Mouse (Mus musculus) MEL (cell line): Measurements from ENCODE around the gene Pitpnc1. TPM values are rescaled to one million over a fixed set of nuclear protein-coding genes. Genes with fewer than 3 reads are reported as not detected.

Source experiments
- DNase-seq: peaks from one replicate; pipeline ENCODE4 v3.0.0; 2011; ENCODE audit warnings: low read depth, low spot score
- H3K27ac ChIP-seq: 2 replicates; pipeline ENCODE4 v1.5.1; 2012; ENCODE audit warnings: low read depth, mild to moderate bottlenecking, control low read depth, low read length, moderate library complexity; ENCODE audit not compliant: control insufficient read depth
- H3K27me3 ChIP-seq, 2 experiments: fragments of 150-350 bp in 1 of 2; sonication (generic) in 1 of 2; 2 replicates each; pipeline ENCODE4 v1.6.1; 2012; ENCODE audit warnings: low read length in 2 of 2, mild to moderate bottlenecking in 2 of 2, improper control_type of control experiment in 1 of 2, moderate library complexity in 1 of 2; ENCODE audit not compliant: insufficient read depth in 2 of 2, control insufficient read depth in 1 of 2
- H3K36me3 ChIP-seq, 2 experiments: 2 replicates each; pipeline ENCODE4 v1.6.1; 2012 to 2014; ENCODE audit warnings: low read length in 2 of 2, improper control_type of control experiment in 1 of 2, inconsistent platforms in 1 of 2, mild to moderate bottlenecking in 1 of 2; ENCODE audit not compliant: insufficient read depth in 2 of 2, control insufficient read depth in 1 of 2
- H3K4me1 ChIP-seq, 2 experiments: fragments of 150-350 bp in 1 of 2; sonication (generic) in 1 of 2; 2 replicates each; pipeline ENCODE4 v1.6.1; 2012; ENCODE audit warnings: low read length in 2 of 2, improper control_type of control experiment in 1 of 2, mild to moderate bottlenecking in 1 of 2; ENCODE audit not compliant: insufficient read depth in 2 of 2, control insufficient read depth in 1 of 2
- H3K4me3 ChIP-seq, 2 experiments: fragments of 150-350 bp in 1 of 2; sonication (generic) in 1 of 2; 2 replicates each; pipeline ENCODE4 v1.5.1; 2012; ENCODE audit warnings: low read depth in 2 of 2, low read length in 2 of 2, mild to moderate bottlenecking in 2 of 2, moderate library complexity in 2 of 2, control low read depth in 1 of 2, improper control_type of control experiment in 1 of 2; ENCODE audit not compliant: control insufficient read depth in 1 of 2, insufficient read depth in 1 of 2
- H3K79me2 ChIP-seq: 2 replicates; pipeline ENCODE4 v1.6.1; 2012; ENCODE audit warnings: mild to moderate bottlenecking, low read length, moderate library complexity; ENCODE audit not compliant: control insufficient read depth, poor library complexity, insufficient read depth
- H3K9ac ChIP-seq: 2 replicates; pipeline ENCODE4 v1.6.1; 2012; ENCODE audit warnings: low read depth, mild to moderate bottlenecking, control low read depth, low read length, moderate library complexity; ENCODE audit not compliant: control insufficient read depth, poor library complexity, severe bottlenecking
- H3K9me3 ChIP-seq: fragments of 150-350 bp; sonication (generic); replicated peaks from 2 replicates; pipeline ENCODE4 v1.6.1; 2012; ENCODE audit warnings: mild to moderate bottlenecking, low read length, improper control_type of control experiment, moderate library complexity; ENCODE audit not compliant: insufficient read depth
- BHLHE40 ChIP-seq: IDR thresholded peaks from 2 replicates; pipeline ENCODE4 v1.6.1; 2012; ENCODE audit warnings: low read depth, mild to moderate bottlenecking, inconsistent platforms, low read length, improper control_type of control experiment, borderline replicate concordance
- CHD1 ChIP-seq: IDR thresholded peaks from 2 replicates; pipeline ENCODE4 v1.6.1; 2012; ENCODE audit warnings: low read depth, mild to moderate bottlenecking, inconsistent platforms, low read length, improper control_type of control experiment
- CHD2 ChIP-seq: IDR thresholded peaks from 2 replicates; pipeline ENCODE4 v1.6.1; 2011; ENCODE audit warnings: low read length, improper control_type of control experiment
- CTCF ChIP-seq, 3 experiments: IDR thresholded peaks in 2 of 3; conservative IDR thresholded peaks in 1 of 3; 2 replicates each; pipeline ENCODE4 v1.5.1; 2011 to 2012; ENCODE audit warnings: low read length in 3 of 3, low read depth in 2 of 3, mild to moderate bottlenecking in 2 of 3, improper control_type of control experiment in 1 of 3, inconsistent platforms in 1 of 3, mixed read lengths in 1 of 3, moderate library complexity in 1 of 3; ENCODE audit not compliant: control insufficient read depth in 1 of 3, insufficient read depth in 1 of 3, poor library complexity in 1 of 3, severe bottlenecking in 1 of 3
- E2F4 ChIP-seq: IDR thresholded peaks from 2 replicates; pipeline ENCODE4 v1.6.1; 2011; ENCODE audit warnings: low read depth, low read length, improper control_type of control experiment, borderline replicate concordance
- ELF1 ChIP-seq: IDR thresholded peaks from 2 replicates; pipeline ENCODE4 v1.6.1; 2014; ENCODE audit warnings: low read depth, mild to moderate bottlenecking, inconsistent platforms, low read length, improper control_type of control experiment, moderate library complexity
- ETS1 ChIP-seq: IDR thresholded peaks from 2 replicates; pipeline ENCODE4 v1.6.1; 2012; ENCODE audit warnings: low read depth, mild to moderate bottlenecking, inconsistent platforms, low read length, improper control_type of control experiment, moderate library complexity
- GABPA ChIP-seq: IDR thresholded peaks from 2 replicates; pipeline ENCODE4 v1.6.1; 2012; ENCODE audit warnings: low read depth, mild to moderate bottlenecking, inconsistent platforms, low read length, improper control_type of control experiment, moderate library complexity
- GATA1 ChIP-seq: IDR thresholded peaks from 2 replicates; pipeline ENCODE4 v1.6.1; 2011; ENCODE audit warnings: low read depth, low read length, improper control_type of control experiment
- HCFC1 ChIP-seq: IDR thresholded peaks from 2 replicates; pipeline ENCODE4 v1.6.1; 2012; ENCODE audit warnings: low read depth, mild to moderate bottlenecking, inconsistent platforms, low read length, improper control_type of control experiment, moderate library complexity
- JUND ChIP-seq: IDR thresholded peaks from 2 replicates; pipeline ENCODE4 v1.6.1; 2011; ENCODE audit warnings: low read depth, mild to moderate bottlenecking, improper control_type of control experiment, low read length
- KAT2A ChIP-seq: conservative IDR thresholded peaks from 2 replicates; pipeline ENCODE4 v1.6.1; 2012; ENCODE audit warnings: low read depth, low read length, improper control_type of control experiment, inconsistent platforms
- MAFK ChIP-seq: IDR thresholded peaks from 2 replicates; pipeline ENCODE4 v1.6.1; 2011; ENCODE audit warnings: low read depth, mild to moderate bottlenecking, low read length, improper control_type of control experiment, borderline replicate concordance
- MAX ChIP-seq: IDR thresholded peaks from 2 replicates; pipeline ENCODE4 v1.6.1; 2011; ENCODE audit warnings: low read length, improper control_type of control experiment
- MAZ ChIP-seq: IDR thresholded peaks from 2 replicates; pipeline ENCODE4 v1.6.1; 2012; ENCODE audit warnings: low read depth, mild to moderate bottlenecking, inconsistent platforms, low read length, improper control_type of control experiment
- MEF2A ChIP-seq: IDR thresholded peaks from 2 replicates; pipeline ENCODE4 v1.6.1; 2014; ENCODE audit warnings: low read depth, mild to moderate bottlenecking, inconsistent platforms, low read length, improper control_type of control experiment; ENCODE audit not compliant: poor library complexity, insufficient replicate concordance, severe bottlenecking; ENCODE audit errors: extremely low read depth
- MYB ChIP-seq: IDR thresholded peaks from 2 replicates; pipeline ENCODE4 v1.6.1; 2011; ENCODE audit warnings: mild to moderate bottlenecking, low read depth, low read length, improper control_type of control experiment
- MYC ChIP-seq: IDR thresholded peaks from 2 replicates; pipeline ENCODE4 v1.6.1; 2011; ENCODE audit warnings: low read depth, mild to moderate bottlenecking, low read length, improper control_type of control experiment, moderate library complexity
- NRF1 ChIP-seq: IDR thresholded peaks from 2 replicates; pipeline ENCODE4 v1.6.1; 2014; ENCODE audit warnings: low read depth, mild to moderate bottlenecking, inconsistent platforms, low read length, improper control_type of control experiment, moderate library complexity; ENCODE audit not compliant: poor library complexity, insufficient read depth, severe bottlenecking
- POLR2A ChIP-seq, 2 experiments: IDR thresholded peaks; 2 replicates each; pipeline ENCODE4 v1.6.1; 2011 to 2012; ENCODE audit warnings: low read length in 2 of 2, mild to moderate bottlenecking in 2 of 2, control low read depth in 1 of 2, improper control_type of control experiment in 1 of 2, low read depth in 1 of 2, moderate library complexity in 1 of 2; ENCODE audit not compliant: control insufficient read depth in 1 of 2, insufficient read depth in 1 of 2, poor library complexity in 1 of 2
- POLR2AphosphoS2 ChIP-seq: IDR thresholded peaks from 2 replicates; pipeline ENCODE4 v1.6.1; 2011; ENCODE audit warnings: low read length, improper control_type of control experiment
- POLR2AphosphoS5 ChIP-seq: IDR thresholded peaks from 2 replicates; pipeline ENCODE4 v1.6.1; 2012; ENCODE audit warnings: low read depth, borderline replicate concordance, mild to moderate bottlenecking, inconsistent platforms, low read length, moderate library complexity, mixed read lengths
- RAD21 ChIP-seq: IDR thresholded peaks from 2 replicates; pipeline ENCODE4 v1.6.1; 2011; ENCODE audit warnings: mild to moderate bottlenecking, low read depth, low read length, improper control_type of control experiment
- RCOR1 ChIP-seq: IDR thresholded peaks from 2 replicates; pipeline ENCODE4 v1.6.1; 2012; ENCODE audit warnings: low read depth, mild to moderate bottlenecking, inconsistent platforms, low read length, improper control_type of control experiment
- SIN3A ChIP-seq: IDR thresholded peaks from 2 replicates; pipeline ENCODE4 v1.6.1; 2012; ENCODE audit warnings: low read length, improper control_type of control experiment, inconsistent platforms
- SMC3 ChIP-seq: IDR thresholded peaks from 2 replicates; pipeline ENCODE4 v1.6.1; 2011; ENCODE audit warnings: low read depth, low read length, improper control_type of control experiment
- TAL1 ChIP-seq: IDR thresholded peaks from 2 replicates; pipeline ENCODE4 v1.6.1; 2012; ENCODE audit warnings: mild to moderate bottlenecking, inconsistent platforms, low read length, moderate library complexity, mixed read lengths
- TBP ChIP-seq: IDR thresholded peaks from 2 replicates; pipeline ENCODE4 v1.8.0; 2011; ENCODE audit warnings: low read depth, low read length, improper control_type of control experiment
- TCF12 ChIP-seq: IDR thresholded peaks from 2 replicates; pipeline ENCODE4 v1.6.1; 2014; ENCODE audit warnings: low read depth, mild to moderate bottlenecking, inconsistent platforms, low read length, improper control_type of control experiment, moderate library complexity
- UBTF ChIP-seq: IDR thresholded peaks from 2 replicates; pipeline ENCODE4 v1.6.1; 2012; ENCODE audit warnings: low read depth, mild to moderate bottlenecking, inconsistent platforms, low read length, improper control_type of control experiment, moderate library complexity, borderline replicate concordance; ENCODE audit not compliant: insufficient read depth
- USF1 ChIP-seq: IDR thresholded peaks from 2 replicates; pipeline ENCODE4 v1.6.1; 2014; ENCODE audit warnings: low read depth, mild to moderate bottlenecking, inconsistent platforms, low read length, improper control_type of control experiment, moderate library complexity
- USF2 ChIP-seq, 2 experiments: IDR thresholded peaks; 2 replicates each; pipeline ENCODE4 v1.6.1; 2011 to 2012; ENCODE audit warnings: improper control_type of control experiment in 2 of 2, low read length in 2 of 2, borderline replicate concordance in 1 of 2, inconsistent platforms in 1 of 2, low read depth in 1 of 2, mild to moderate bottlenecking in 1 of 2; ENCODE audit not compliant: insufficient read depth in 1 of 2
- ZC3H11A ChIP-seq: IDR thresholded peaks from 2 replicates; pipeline ENCODE4 v1.6.1; 2012; ENCODE audit warnings: low read depth, mild to moderate bottlenecking, inconsistent platforms, low read length, improper control_type of control experiment
- ZKSCAN1 ChIP-seq: IDR thresholded peaks from 2 replicates; pipeline ENCODE4 v1.6.1; 2012; ENCODE audit warnings: low read depth, mild to moderate bottlenecking, inconsistent platforms, low read length, improper control_type of control experiment, moderate library complexity
- ZNF384 ChIP-seq: IDR thresholded peaks from 2 replicates; pipeline ENCODE4 v1.6.1; 2012; ENCODE audit warnings: low read depth, mild to moderate bottlenecking, inconsistent platforms, low read length, improper control_type of control experiment
- polyA plus RNA-seq, 2 experiments: library from polyadenylated mRNA; stranded (reverse) in 1 of 2; unstranded in 1 of 2; fragments of >175 nt in 1 of 2; fragments of >200 nt in 1 of 2; gene quantifications; 2 replicates each; pipeline versions ENCODE4 v1.2.1 to v1.2.4; 2012; ENCODE audit warnings: low replicate concordance in 2 of 2, low read depth in 1 of 2; ENCODE audit not compliant: insufficient read length in 2 of 2, insufficient read depth in 1 of 2, missing spikeins in 1 of 2
- total RNA-seq: library from RNA; depleted of rRNA; stranded (reverse); fragments of 300-350 nt; gene quantifications from 2 replicates; pipeline ENCODE4 v1.2.3, GENCODE M21; 2012

Pitpnc1 gene
- total and polyA plus RNA-seq, 3 experiments: 19.3 to 25.3 TPM; not detected in 1

GRCm38 (mm10) chr11:107510362-107511269, 40.1 kb upstream of the Pitpnc1 start:
- no peaks in the 10 kb centered on the region for H3K27me3 ChIP-seq
- H3K4me1 ChIP-seq: peaks cover 0 to 4% of the 10 kb centered on the region in 2 experiments; a peak in 2 of 4 replicates
- H3K9ac ChIP-seq: peak overlapping the region; percentile 62
- no peaks in the 10 kb centered on the region for H3K9me3 ChIP-seq
- H3K36me3 ChIP-seq: peaks cover 0 to 3% of the 10 kb centered on the region in 2 experiments; a peak in 2 of 4 replicates
- no peaks in the 10 kb centered on the region for H3K79me2 ChIP-seq
- peak overlapping the region; percentile 29 to 49 for H3K4me3 ChIP-seq
- DNase-seq: peak; percentile 90
- H3K27ac ChIP-seq: peak overlapping the region; percentile 70
- TF ChIP-seq BHLHE40: 0 out of 2 replicates have a peak, but pooled peaks have one; percentile 25
- TF ChIP-seq GATA1: peak; percentile 69
- TF ChIP-seq RCOR1: no peak
- TF ChIP-seq RAD21: no peak
- TF ChIP-seq ZC3H11A: no peak
- 0 out of 2 replicates have a peak, but pooled peaks have one; percentile 69 for TF ChIP-seq MAZ
- 0 out of 4 replicates have a peak, but pooled peaks of 1 of the 2 experiments have one; percentile 35 for TF ChIP-seq USF2 (IDR thresholded peaks at IDR 0.05; ENCODE audit: borderline replicate concordance in 1 of 2, insufficient read depth in 1 of 2, low read depth in 1 of 2, low read length in 2 of 2)
- no peak for TF ChIP-seq MEF2A
- TF ChIP-seq ZNF384: no peak
- TF ChIP-seq CHD2: no peak
- TF ChIP-seq KAT2A: no peak
- peak; percentile 60 for TF ChIP-seq TBP
- no peak for TF ChIP-seq JUND
- TF ChIP-seq ETS1: peak; percentile 22; the same call in 1 of the 2 replicates
- TF ChIP-seq TCF12: no peak
- no peak for TF ChIP-seq E2F4
- TF ChIP-seq MYB: no peak
- no peak for TF ChIP-seq MAFK
- TF ChIP-seq TAL1: no peak
- TF ChIP-seq UBTF: no peak
- no peak for TF ChIP-seq ELF1
- TF ChIP-seq MAX: peak; percentile 99
- TF ChIP-seq NRF1: no peak
- no peak for TF ChIP-seq GABPA
- peak; percentile 98 for TF ChIP-seq MYC
- TF ChIP-seq CTCF (IDR thresholded peaks at IDR 0.05 in 2 of 3, conservative IDR thresholded peaks at IDR 0.05 in 1 of 3; ENCODE audit: control insufficient read depth in 1 of 3, insufficient read depth in 1 of 3, low read depth in 2 of 3, low read length in 3 of 3, poor library complexity in 1 of 3, severe bottlenecking in 1 of 3): no peak
- TF ChIP-seq HCFC1: no peak
- no peak for TF ChIP-seq CHD1
- TF ChIP-seq USF1: peak; percentile 88
- no peak for TF ChIP-seq POLR2AphosphoS5
- peak; percentile 69; the same call in 1 of the 2 replicates for TF ChIP-seq SIN3A
- TF ChIP-seq SMC3: no peak
- no peak for TF ChIP-seq ZKSCAN1
- peak in 1 of 2 experiments; percentile 29; a peak in 1 of 4 replicates for TF ChIP-seq POLR2A (IDR thresholded peaks at IDR 0.05; ENCODE audit: control insufficient read depth in 1 of 2, insufficient read depth in 1 of 2, low read depth in 1 of 2, low read length in 2 of 2, poor library complexity in 1 of 2)
- TF ChIP-seq POLR2AphosphoS2: no peak
